Mouse (Mus musculus): Measurements from ENCODE around the gene Lhfpl3. TPM values are rescaled to one million over a fixed set of nuclear protein-coding genes. Genes with fewer than 3 reads are reported as not detected.

The Lhfpl3 gene
- total and polyA plus RNA-seq, 3 experiments: 0.04 TPM; not detected in 2

DNA sequence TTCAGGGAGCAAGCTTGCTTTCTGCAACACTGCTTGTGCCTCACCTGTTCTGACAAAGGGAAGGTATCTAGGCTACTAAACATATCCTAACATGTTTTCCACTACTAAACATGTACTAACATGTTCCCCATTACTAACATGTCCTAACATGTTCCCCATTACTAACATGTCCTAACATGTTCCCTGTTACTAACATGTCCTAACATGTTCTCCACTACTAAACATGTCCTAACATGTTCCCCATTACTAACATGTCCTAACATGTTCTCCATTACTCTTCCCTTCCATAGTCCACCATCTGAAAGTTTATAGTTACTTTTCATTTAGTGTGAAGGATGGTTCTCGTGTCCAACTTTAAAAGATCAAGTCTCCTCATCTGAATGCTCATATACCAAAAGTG is 473.8 kb downstream of the Lhfpl3 start:
- intact Hi-C loops (cut with DNase I): no loop called here
- Histone ChIP-seq H3K4me3 (no peak overlapping the region), H3K27ac (no peak overlapping the region), H3K27me3 (ENCODE audit: control insufficient read depth, insufficient read depth, low read length) (no peaks in the 10 kb centered on the region), H3K36me3 (ENCODE audit: control insufficient read depth, insufficient read depth, low read length) (no peaks in the 10 kb centered on the region), H3K4me1 (ENCODE audit: control insufficient read depth, insufficient read depth, low read length) (no peaks in the 10 kb centered on the region; the same call in 1 of the 2 replicates), H3K9ac (ENCODE audit: low read depth, low read length) (no peak overlapping the region), H3K79me2 (replicated peaks; ENCODE audit: control insufficient read depth, insufficient read depth, low read length) (no peaks in the 10 kb centered on the region)
- WGBS: 89% methylated on average over 1 of the region's 1 CpGs
- no peak for DNase-seq
- TF ChIP-seq POLR2A (IDR thresholded peaks at IDR 0.05; ENCODE audit: insufficient read depth, low read depth, low read length) (no peak), EP300 (IDR thresholded peaks at IDR 0.05; ENCODE audit: insufficient read depth, low read depth, low read length) (no peak), CTCF (IDR thresholded peaks at IDR 0.05) (no peak)

DNA sequence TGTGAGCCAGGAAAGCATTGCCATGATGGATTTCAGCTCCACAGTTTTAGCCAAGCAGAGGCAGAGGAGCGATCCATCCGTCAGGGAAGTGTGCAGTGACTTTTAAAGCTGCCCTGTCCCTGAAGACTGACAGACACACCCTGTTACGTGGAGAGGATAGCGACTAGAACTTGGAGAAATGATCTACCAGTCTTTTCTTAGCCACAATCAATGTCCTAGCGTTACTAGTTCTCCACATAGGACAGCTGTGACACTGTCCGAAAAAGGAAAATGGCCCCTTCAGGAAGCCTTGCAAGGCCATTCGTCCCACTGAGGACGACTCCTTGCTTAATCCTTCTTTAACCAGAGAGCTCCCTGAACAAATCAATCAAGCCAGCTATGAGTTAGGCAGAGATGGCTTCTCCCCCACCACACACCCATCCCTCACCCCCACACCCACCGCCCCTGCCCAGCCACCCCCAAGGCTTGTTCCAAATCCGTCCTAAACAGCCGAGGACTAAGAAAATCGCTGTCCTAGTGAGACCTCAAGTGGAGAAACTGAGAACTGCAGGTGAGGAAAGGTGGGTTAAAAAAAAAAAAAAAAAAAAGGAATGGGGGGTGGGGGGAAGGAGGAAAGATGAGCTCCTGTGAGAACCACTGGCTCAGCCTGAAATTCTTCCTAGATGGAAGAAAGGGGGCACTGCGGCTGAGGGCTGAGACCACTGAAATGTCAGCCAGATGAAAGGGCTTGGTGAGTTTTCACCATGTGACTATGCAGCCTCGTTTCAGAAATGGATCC is 479.1 kb downstream of the Lhfpl3 start:
- no peaks in the 10 kb centered on the region for H3K79me2 ChIP-seq (replicated peaks; ENCODE audit: control insufficient read depth, insufficient read depth, low read length)
- no peaks in the 10 kb centered on the region for H3K27me3 ChIP-seq (ENCODE audit: control insufficient read depth, insufficient read depth, low read length)
- no peaks in the 10 kb centered on the region for H3K36me3 ChIP-seq (ENCODE audit: control insufficient read depth, insufficient read depth, low read length)
- 19% methylated on average over 14 of the region's 14 CpGs for WGBS
- intact Hi-C loops (cut with DNase I): loop anchor here (1.0 to 5.0 kb wide), 3 partner anchors 262 to 582 kb away; no protein-coding TSS in a partner anchor
- peak overlapping the region; percentile 62 for H3K9ac ChIP-seq (ENCODE audit: low read depth, low read length)
- no peaks in the 10 kb centered on the region; the same call in 1 of the 2 replicates for H3K4me1 ChIP-seq (ENCODE audit: control insufficient read depth, insufficient read depth, low read length)
- TF ChIP-seq EP300 (IDR thresholded peaks at IDR 0.05; ENCODE audit: insufficient read depth, low read depth, low read length) (no peak), CTCF (IDR thresholded peaks at IDR 0.05) (peak; percentile 69), POLR2A (IDR thresholded peaks at IDR 0.05; ENCODE audit: insufficient read depth, low read depth, low read length) (no peak)
- peak overlapping the region; percentile 31; the same call in 1 of the 2 replicates for H3K27ac ChIP-seq
- DNase-seq: peak; percentile 23 to 49
- peak overlapping the region; percentile 30 for H3K4me3 ChIP-seq

DNA sequence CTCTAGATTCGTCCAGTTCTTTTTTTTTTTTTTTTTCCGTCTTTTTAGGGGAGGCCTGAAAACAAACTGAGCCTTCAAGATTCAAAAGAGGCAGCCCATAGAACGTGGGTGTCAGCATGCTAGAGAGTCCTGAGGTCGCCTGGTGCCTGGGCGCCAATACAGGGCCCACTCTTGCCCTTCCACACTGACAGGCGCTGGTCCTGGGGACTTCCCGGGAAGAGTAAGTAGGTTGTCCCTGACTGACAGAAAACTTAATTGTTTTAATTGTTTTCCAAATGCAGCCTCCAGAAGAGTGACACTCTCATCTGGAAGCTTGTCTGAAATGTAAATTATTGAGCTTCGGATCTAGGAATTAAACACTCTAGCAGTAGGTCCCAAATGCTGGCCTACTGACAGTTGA is 479.8 kb downstream of the Lhfpl3 start:
- no peak overlapping the region for H3K9ac ChIP-seq (ENCODE audit: low read depth, low read length)
- no peak overlapping the region for H3K27ac ChIP-seq
- no peaks in the 10 kb centered on the region for H3K36me3 ChIP-seq (ENCODE audit: control insufficient read depth, insufficient read depth, low read length)
- no peaks in the 10 kb centered on the region; the same call in 1 of the 2 replicates for H3K4me1 ChIP-seq (ENCODE audit: control insufficient read depth, insufficient read depth, low read length)
- TF ChIP-seq POLR2A (IDR thresholded peaks at IDR 0.05; ENCODE audit: insufficient read depth, low read depth, low read length) (no peak), CTCF (IDR thresholded peaks at IDR 0.05) (no peak)
- DNase-seq: no peak
- intact Hi-C loops (cut with DNase I): loop anchor here (1.0 to 5.0 kb wide), 3 partner anchors 263 to 582 kb away; no protein-coding TSS in a partner anchor
- H3K79me2 ChIP-seq (replicated peaks; ENCODE audit: control insufficient read depth, insufficient read depth, low read length): no peaks in the 10 kb centered on the region
- H3K4me3 ChIP-seq: no peak overlapping the region
- H3K27me3 ChIP-seq (ENCODE audit: control insufficient read depth, insufficient read depth, low read length): no peaks in the 10 kb centered on the region
- 36% methylated on average over 8 of the region's 8 CpGs for WGBS

DNA sequence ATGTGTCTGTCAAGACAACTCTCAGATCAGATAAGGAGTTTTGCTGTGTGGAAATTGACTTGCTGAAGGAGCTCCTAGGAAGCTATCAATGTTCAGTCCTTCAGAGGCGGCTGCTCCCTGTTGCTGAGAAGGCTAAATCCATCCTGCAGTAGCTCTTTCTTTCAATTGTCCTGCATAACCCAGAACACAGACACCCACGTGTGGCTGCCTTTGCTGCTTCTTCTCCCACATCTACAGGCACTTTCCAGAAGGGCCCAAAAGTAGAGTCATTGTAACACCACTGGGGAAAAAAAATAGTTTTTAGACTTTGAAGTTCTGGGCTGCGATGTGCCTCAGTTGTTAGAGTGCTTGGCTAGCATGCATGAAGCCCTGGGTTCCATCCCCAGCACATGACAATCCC is 480.9 kb downstream of the Lhfpl3 start:
- WGBS: 64% methylated on average over 3 of the region's 3 CpGs
- Histone ChIP-seq H3K4me1 (ENCODE audit: control insufficient read depth, insufficient read depth, low read length) (no peaks in the 10 kb centered on the region; the same call in 1 of the 2 replicates), H3K27ac (no peak overlapping the region), H3K36me3 (ENCODE audit: control insufficient read depth, insufficient read depth, low read length) (no peaks in the 10 kb centered on the region), H3K27me3 (ENCODE audit: control insufficient read depth, insufficient read depth, low read length) (no peaks in the 10 kb centered on the region), H3K9ac (ENCODE audit: low read depth, low read length) (no peak overlapping the region), H3K4me3 (no peak overlapping the region), H3K79me2 (replicated peaks; ENCODE audit: control insufficient read depth, insufficient read depth, low read length) (no peaks in the 10 kb centered on the region)
- intact Hi-C loops (cut with DNase I): loop anchor here (5.0 kb wide), 1 partner anchor 469 kb away; no protein-coding TSS in a partner anchor
- no peak for TF ChIP-seq CTCF (IDR thresholded peaks at IDR 0.05)
- no peak for TF ChIP-seq EP300 (IDR thresholded peaks at IDR 0.05; ENCODE audit: insufficient read depth, low read depth, low read length)
- no peak for DNase-seq

DNA sequence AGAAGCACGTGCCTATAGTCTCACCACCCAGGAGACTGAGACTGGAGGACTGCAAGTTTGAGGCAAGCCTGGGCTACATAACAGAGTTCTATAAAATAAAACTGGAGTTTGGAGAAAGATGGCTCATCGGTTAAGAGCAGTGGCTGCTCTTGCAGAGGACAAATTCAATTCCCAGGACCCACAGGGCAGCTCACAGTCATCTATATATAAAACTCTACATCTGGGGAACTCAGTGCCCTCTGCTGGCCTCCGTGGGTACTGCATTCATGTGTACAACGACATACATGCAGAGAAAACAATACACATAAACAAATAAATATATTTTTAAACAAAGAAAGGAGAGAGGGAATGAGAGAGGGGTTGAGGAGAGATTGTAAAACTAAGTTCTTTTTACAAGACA is 501.1 kb downstream of the Lhfpl3 start:
- intact Hi-C loops (cut with DNase I): no loop called here
- WGBS: 48% methylated on average over 4 of the region's 4 CpGs
- DNase-seq: peak in 1 of 2 experiments; percentile 70

DNA sequence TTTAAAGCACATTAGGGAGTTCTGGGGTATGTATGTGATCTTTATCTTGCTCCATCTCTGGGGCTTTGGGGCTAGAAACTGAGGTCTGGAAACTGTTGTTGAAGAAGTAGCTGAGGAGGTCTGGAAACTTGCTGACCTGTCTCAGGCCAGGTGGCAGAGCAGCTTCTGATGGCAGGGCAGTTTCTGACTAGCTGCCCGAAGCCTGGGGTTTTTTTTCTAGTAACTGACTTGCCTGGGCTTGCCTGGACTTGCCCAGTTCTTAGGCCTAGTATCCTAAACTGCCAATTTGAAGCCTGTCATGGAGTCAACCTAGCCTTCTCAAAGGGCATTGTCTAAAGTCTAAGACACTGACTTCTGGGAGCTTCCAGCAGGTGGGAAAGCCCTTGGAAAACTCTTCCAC is 501.9 kb downstream of the Lhfpl3 start:
- peaks cover 14% of the 10 kb centered on the region for H3K4me1 ChIP-seq (ENCODE audit: control insufficient read depth, insufficient read depth, low read length)
- no peak for DNase-seq
- intact Hi-C loops (cut with DNase I): no loop called here
- peak overlapping the region; percentile 15; the same call in 1 of the 2 replicates for H3K27ac ChIP-seq
- H3K9ac ChIP-seq (ENCODE audit: low read depth, low read length): no peak overlapping the region
- no peaks in the 10 kb centered on the region for H3K79me2 ChIP-seq (replicated peaks; ENCODE audit: control insufficient read depth, insufficient read depth, low read length)
- H3K27me3 ChIP-seq (ENCODE audit: control insufficient read depth, insufficient read depth, low read length): no peaks in the 10 kb centered on the region
- WGBS: 100% methylated on average over 1 of the region's 1 CpGs
- no peak overlapping the region for H3K4me3 ChIP-seq
- H3K36me3 ChIP-seq (ENCODE audit: control insufficient read depth, insufficient read depth, low read length): peaks cover 7% of the 10 kb centered on the region
- no peak for TF ChIP-seq CTCF (IDR thresholded peaks at IDR 0.05)
- no peak for TF ChIP-seq EP300 (IDR thresholded peaks at IDR 0.05; ENCODE audit: insufficient read depth, low read depth, low read length)
- TF ChIP-seq POLR2A (IDR thresholded peaks at IDR 0.05; ENCODE audit: insufficient read depth, low read depth, low read length): no peak

More for the DNA sequence above, 501.1 kb downstream of the Lhfpl3 start:
- no peak overlapping the region for H3K4me3 ChIP-seq
- no peaks in the 10 kb centered on the region for H3K27me3 ChIP-seq (ENCODE audit: control insufficient read depth, insufficient read depth, low read length)
- no peaks in the 10 kb centered on the region for H3K79me2 ChIP-seq (replicated peaks; ENCODE audit: control insufficient read depth, insufficient read depth, low read length)
- no peak overlapping the region for H3K27ac ChIP-seq
- H3K9ac ChIP-seq (ENCODE audit: low read depth, low read length): no peak overlapping the region
- peaks cover 7% of the 10 kb centered on the region for H3K36me3 ChIP-seq (ENCODE audit: control insufficient read depth, insufficient read depth, low read length)
- no peak for TF ChIP-seq POLR2A (IDR thresholded peaks at IDR 0.05; ENCODE audit: insufficient read depth, low read depth, low read length)
- no peak for TF ChIP-seq EP300 (IDR thresholded peaks at IDR 0.05; ENCODE audit: insufficient read depth, low read depth, low read length)
- peak; percentile 94 for TF ChIP-seq CTCF (IDR thresholded peaks at IDR 0.05)
- H3K4me1 ChIP-seq (ENCODE audit: control insufficient read depth, insufficient read depth, low read length): peaks cover 11% of the 10 kb centered on the region

Data from heart, adult 2 months (tissue).